Mouse (Mus musculus): Measurements from ENCODE around the gene Atp13a3.

GRCm38 (mm10) chr16:30427466-30427865 is 21.7 kb upstream of the Atp13a3 start:
- TF ChIP-seq CTCF (IDR thresholded peaks at IDR 0.05; ENCODE audit: control insufficient read depth, insufficient read depth, insufficient replicate concordance, low read depth, low read length): no peak
- TF ChIP-seq POLR2A (IDR thresholded peaks at IDR 0.05; ENCODE audit: control insufficient read depth, low read depth, low read length): no peak
